Mouse (Mus musculus): Measurements from ENCODE around the gene Magi1.

The Magi1 gene

GRCm38 (mm10) chr6:94283318-94284061, at the start of gene Magi1:
Gene Magi1 (minus strand): TSS chr6:94283917.
- DNase-seq (ENCODE audit: low read depth, low spot score), result no peak

- no peak for DNase-seq (ENCODE audit: low read depth, low spot score)
Observed at GRCm38 (mm10) chr6:94327143-94327542, 43.4 kb upstream of the Magi1 start.

GRCm38 (mm10) chr6:94316886-94317285, 33.2 kb upstream of the Magi1 start:
- no peak for DNase-seq (ENCODE audit: low read depth, low spot score)

GRCm38 (mm10) chr6:94312285-94312684, 28.6 kb upstream of the Magi1 start:
- DNase-seq (ENCODE audit: low read depth, low spot score), result no peak

GRCm38 (mm10) chr6:94308498-94308897, 24.8 kb upstream of the Magi1 start:
- DNase-seq (ENCODE audit: low read depth, low spot score), result no peak

DNA sequence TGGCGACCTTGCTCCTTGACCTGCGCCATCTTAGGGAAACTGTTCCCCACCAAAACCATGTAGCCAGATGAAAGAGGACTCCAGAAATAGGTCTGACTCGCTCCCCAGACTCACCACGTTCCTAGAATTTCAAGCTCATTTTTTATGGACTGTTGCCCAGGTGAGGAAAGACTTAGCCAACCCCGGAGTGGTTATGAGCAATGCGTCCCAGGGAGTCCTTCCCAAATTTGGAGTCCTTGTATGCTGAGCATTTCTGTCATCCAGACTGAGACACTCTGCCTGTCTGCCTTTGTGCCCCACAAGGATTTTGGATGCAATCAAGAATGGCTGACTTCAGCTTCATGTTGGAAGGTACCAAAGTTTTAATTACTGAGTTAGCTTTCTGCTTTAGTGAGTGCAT, 19.8 kb upstream of the Magi1 start:
- DNase-seq (ENCODE audit: low read depth, low spot score), result no peak

DNA sequence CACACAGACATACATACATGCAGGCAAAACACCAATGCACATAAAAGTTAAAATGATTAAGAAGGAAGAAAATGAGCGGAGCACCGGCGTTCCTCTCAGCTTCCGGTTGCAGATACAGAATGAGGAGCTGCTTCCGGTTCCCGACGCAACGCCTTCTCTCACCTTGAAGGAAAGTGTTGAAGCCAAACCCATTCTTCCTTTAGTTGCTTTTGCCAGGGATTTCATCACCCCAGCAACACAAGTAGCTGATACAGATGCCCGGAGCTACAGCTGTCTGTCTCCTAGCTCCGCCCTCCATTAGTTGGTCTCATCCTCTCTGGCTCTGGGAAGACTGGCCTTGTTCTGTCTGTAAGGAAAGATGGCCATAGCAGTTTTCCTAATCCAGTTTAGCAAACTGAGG, 18.1 kb upstream of the Magi1 start:
- DNase-seq (ENCODE audit: low read depth, low spot score), result no peak

- DNase-seq (ENCODE audit: low read depth, low spot score), result no peak
Observed at GRCm38 (mm10) chr6:94300562-94300961, 16.8 kb upstream of the Magi1 start.

DNA sequence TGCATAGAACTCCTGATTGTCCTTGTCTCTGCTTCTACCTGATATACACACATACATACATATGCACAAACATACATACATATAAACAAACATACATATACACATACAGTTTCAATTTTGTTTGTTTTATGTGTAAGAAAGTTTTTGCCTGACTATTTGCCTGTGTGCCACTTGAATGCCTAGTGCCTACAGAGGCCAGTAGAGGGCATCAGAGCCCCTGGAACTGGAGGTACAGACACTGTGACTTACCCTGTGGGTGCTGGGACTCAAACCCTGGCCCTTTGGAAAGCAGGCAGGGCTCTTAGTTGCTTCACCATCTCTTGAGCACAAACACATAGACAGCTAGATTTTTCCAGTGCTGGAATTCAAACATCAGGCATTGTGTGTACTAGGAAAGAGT, 3.7 kb upstream of the Magi1 start:
- DNase-seq (ENCODE audit: low read depth, low spot score), result no peak

GRCm38 (mm10) chr6:94286555-94286954, 2.8 kb upstream of the Magi1 start:
- no peak for DNase-seq (ENCODE audit: low read depth, low spot score)

DNA sequence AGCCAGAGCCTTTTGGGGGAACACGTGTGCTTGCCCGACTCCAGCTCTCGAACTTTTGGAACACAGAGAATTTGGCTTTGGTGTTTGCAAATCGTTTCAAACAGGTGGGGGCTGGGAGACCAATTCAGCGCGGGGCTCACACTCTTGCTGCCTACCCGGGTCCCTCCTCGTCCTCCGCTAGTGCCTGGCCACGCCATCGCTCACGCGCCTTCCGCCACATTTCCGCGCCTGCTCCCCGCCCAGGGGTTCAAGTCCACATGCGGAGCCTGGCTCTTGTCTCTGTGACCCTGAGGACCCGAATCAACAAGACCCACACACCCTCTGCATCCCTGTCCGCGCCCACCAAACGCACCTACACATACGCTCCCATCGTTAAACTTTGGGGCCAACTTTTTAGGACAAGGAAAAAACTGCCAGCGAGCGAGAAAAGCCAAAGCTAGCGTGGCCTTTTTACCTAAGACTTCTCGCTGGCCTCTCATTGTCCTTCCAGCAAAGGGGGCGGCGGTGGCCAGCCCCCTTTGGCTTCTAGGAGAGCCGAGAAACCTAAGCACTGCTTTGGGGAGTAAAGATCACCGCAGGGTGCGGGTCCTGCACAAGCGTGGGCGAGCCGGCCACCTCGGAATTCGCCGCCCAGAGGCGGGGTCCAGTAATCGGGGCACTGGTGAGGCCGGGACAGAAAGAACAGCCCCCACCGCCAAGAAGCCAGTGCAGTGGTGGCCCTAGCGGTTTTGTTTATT, 540 bp upstream of the Magi1 start:
- no peak for DNase-seq (ENCODE audit: low read depth, low spot score)

GRCm38 (mm10) chr6:94282301-94283241, 1.1 kb downstream of the Magi1 start:
- DNase-seq (ENCODE audit: low read depth, low spot score), result no peak

DNA sequence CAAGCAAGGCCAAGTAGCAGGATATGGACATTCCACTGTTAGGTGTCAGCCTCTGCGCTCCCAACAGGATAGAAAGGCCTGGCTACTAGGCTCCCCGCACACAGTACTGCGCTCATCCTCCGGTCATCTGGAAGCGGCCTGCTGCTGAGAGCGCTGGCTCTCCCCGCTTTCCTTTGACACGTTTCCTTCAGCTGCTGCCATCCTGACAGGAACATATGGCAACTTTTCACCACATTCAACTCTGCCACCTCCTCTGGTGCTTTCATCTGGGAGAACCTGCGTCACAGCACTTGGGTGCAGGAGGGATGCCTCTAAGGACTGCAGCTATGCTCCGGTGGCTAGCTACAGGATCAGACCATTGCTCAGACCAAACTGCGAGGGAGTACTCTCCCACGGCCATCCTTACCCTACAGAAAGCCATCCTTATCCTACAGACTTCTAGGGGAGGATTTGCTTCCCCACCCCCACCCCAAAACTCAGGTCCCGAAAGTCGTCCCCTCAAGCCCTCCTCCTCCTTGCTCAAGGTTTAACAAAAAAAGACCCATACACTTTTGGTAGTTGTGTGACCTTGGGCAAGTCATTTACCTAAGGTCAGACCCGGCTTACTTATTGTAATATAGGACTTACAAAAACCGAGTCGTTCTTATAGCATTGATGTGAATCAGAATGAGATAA, 2.0 kb downstream of the Magi1 start:
- no peak for DNase-seq (ENCODE audit: low read depth, low spot score)

DNA sequence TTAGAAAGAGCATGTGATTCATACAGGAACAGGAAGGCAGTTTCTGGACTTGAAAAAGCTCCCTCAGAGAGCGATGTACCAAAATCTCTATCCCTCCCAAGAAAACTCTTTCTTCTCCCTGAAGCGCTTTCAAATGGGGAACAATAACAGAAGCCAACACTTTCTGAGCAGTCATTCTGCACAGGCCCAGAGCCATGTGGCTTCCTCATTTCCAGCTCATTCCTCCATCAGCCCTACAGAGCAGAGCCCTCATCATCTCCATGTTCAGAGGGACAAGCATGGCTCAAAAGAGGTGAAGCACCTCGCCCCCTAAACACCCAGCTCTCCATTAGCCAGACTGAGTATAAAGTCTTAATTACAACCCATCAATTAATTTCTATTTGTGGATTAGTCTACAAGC, 9.8 kb downstream of the Magi1 start:
- DNase-seq (ENCODE audit: low read depth, low spot score), result no peak

- no peak for DNase-seq (ENCODE audit: low read depth, low spot score)
Observed at GRCm38 (mm10) chr6:94270001-94270400, 13.7 kb downstream of the Magi1 start.

DNA sequence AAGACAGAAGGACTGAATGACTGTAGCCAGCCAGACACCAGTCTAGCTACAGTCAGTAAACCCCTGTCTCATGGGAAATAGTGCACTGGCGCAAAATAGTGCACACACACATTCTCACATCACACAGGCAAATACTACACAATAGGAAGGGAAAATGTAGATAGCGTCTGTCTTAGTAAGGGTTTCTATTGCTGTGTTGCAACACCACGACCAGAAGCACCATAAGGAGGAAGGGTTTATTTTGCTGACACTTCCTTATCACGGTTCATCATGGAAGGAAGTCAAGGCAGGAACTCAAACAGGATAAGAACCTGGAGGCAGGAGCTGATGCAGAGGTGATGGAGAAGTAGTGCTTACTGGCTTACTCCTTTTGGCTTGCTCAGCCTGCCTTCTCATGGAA, 14.5 kb downstream of the Magi1 start:
- no peak for DNase-seq (ENCODE audit: low read depth, low spot score)

DNA sequence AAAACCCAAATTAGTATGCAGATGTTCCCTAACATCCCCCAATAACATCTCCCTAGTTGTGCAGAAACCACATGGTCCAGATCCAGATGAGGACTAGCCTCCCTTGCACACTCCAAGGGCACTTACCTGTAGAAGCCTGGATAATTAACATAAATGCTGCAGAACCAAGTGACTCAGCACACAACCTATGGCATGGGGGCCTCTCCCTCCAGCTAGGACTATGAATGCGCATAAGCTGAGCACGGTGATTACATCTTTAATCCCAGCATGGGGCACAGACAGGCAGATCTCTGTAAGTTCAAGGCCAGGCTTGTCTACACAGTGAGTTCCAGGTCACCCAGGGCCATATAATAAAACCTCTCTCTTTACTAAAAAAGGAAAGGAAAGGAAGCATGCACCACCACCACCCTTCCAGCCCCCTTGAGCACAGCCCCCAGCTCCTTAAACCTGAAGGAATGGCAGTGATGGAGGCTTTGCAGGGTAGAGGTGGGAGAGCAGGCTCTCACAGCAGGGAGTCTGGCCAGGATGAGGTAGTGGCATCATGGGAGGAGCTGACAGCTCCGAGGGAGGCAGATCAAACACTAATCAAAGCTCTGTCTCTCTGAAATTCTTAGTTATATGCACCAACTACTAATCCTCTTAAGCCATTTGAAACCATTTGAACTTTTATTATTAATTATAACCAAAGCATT, 18.3 kb downstream of the Magi1 start:
- no peak for DNase-seq (ENCODE audit: low read depth, low spot score)

GRCm38 (mm10) chr6:94264183-94264941, 19.4 kb downstream of the Magi1 start:
- no peak for DNase-seq (ENCODE audit: low read depth, low spot score)

GRCm38 (mm10) chr6:94260831-94261230, 22.9 kb downstream of the Magi1 start:
- DNase-seq (ENCODE audit: low read depth, low spot score), result no peak

DNA sequence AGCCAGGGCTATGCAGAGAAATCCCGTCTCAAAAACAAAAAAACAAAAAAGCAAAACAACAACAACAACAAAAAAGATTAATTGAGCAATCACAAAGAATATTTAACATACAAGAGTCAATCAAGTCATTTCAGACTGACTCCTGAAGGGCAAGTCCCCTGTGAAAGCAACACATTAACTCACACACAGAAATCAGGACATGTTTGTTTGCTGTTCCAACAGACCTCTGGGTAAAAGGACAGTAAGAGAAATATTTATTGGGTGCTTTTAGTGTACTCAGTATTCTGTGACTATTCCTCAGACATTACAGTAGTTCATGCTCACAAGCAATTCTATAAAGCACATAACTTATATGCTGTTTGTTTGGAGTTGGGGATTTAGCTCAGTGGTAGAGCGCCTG, 23.7 kb downstream of the Magi1 start:
- no peak for DNase-seq (ENCODE audit: low read depth, low spot score)

Measured in c-Kit-negative CD71-positive TER-119-positive erythroid progenitor cells, embryonic 14.5 days (primary cell).